Mouse (Mus musculus) cerebellum, adult 11-12 months (tissue): ENCODE data around the gene Atrnl1.
"Not testable (repeated sequence)": the region's sequence is repeated elsewhere in the genome, so short reads cannot be mapped to it uniquely, and the experiment has no call there.

Experiments
- DNase-seq: peaks from one replicate; pipeline ENCODE4 v3.0.0; 2022

Gene Atrnl1

DNA sequence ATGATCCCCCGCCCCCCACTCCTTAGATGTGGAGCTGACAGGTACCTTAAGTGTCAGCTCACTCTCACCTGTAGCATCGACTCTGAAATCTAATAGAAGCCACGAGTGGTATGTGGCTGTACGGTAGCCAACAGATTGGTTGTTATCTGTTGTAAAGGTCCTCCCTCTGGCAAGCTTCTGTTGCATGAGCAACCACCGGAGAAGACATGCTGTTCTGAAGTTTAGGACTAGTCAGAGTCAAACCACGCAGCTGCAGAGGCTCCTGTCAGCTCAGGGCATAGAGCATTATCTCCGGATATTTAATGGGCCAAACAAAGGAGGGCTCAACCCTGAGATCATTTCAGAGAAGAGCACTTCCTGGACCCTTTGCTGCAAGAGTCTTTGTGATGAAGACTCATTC, 222.2 kb downstream of the Atrnl1 start:
- no peak for DNase-seq

DNA sequence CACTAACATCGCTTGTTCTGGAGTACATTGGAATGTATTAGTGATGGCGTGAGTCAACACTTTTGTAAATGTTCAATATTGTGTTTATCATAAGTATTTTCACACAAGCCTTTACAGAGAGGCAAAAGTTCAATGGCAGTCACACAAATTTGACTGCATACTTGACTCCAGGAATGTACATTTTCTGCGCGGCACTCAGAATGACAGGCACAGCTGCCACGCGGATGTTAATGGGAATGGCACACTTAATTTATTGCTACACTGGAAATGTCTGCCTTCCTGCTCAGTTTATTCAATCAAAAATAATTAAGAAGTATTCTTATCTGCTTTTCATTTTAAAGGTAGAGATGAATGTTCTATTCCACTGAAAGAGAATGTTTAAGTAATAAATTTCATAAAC, 227.0 kb downstream of the Atrnl1 start:
- DNase-seq = no peak

DNA sequence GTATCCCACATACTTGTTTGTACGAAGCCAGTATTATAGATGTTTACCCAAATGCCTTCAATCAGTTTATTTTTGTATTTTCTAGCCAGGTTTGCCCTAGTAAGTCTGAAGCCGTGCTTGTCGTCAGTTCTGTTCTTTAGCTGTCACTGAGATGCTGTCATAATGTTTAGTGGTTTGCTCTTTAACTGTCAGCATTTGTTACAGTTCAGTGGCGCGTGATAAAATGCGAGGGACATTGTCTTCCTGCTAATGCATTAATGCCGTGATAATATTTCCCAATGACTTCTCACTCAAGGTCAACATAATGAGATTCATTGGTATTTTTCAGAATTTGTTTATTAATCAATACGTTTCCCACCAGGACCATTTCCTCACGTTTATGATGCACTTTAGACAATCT, 227.7 kb downstream of the Atrnl1 start:
- DNase-seq = no peak

- no peak for DNase-seq
Measured at GRCm38 (mm10) chr19:57849915-57850314, 239.1 kb downstream of the Atrnl1 start.

DNA sequence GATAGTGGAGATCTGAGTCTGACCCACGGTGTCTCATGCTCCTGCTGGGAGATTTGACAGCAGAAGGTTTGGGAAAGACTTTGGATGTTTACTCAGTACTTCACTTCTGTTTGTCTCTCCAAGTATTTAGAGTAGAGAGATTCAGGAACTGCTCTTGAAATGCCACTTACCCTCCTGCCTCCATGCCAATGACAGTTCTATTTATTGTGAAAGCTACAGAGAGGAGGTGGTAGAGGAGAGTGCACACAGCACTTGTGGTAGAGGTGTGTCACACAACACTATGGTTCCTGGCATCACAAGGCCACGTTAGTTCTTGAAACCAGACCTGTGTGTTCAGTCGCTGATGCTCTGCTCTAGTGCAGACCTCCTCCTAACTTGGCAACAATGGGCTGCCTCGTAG, 257.5 kb downstream of the Atrnl1 start:
- DNase-seq = no peak

DNA sequence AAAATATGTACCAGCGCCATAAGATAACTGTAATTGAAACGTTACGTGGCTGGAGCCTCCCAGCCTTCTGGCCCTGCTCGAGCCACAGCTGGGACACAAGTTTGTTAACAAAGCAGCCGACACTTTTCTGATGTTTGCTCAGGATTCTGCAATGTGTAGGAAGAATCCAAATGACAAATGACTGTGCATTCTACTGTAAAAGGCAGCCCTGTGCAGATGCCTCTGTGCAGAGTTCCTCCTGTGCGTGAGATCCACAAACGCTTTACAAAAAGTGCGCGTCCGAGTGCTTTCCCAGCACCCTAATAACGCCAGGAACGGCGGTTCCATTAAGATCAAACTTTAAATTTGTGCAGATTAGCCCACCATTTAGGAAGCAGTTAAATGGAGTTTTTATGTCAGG, 260.0 kb downstream of the Atrnl1 start:
- no peak for DNase-seq

GRCm38 (mm10) chr19:57876057-57876456, 265.2 kb downstream of the Atrnl1 start:
- no peak for DNase-seq

GRCm38 (mm10) chr19:57877343-57877742, 266.5 kb downstream of the Atrnl1 start:
- no peak for DNase-seq

DNA sequence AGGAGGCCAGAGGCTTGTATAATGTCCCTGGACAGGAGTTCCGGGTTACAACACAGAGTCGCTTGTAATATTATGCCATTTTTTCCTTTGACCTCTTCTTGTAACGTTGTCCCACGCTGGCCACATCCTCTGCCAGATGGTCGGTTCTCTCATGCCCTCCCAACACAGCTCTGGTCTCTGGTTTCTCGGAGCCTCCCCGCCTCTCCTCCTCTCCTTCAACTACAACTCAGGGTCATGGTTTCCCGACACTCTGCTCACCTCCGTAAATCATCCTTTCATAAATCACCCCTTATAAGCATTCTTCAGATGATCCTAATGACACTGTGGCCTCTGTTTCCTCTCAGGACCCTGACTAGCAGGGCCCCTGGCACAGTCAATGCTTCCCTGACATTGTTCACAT, 267.7 kb downstream of the Atrnl1 start:
- no peak for DNase-seq

DNA sequence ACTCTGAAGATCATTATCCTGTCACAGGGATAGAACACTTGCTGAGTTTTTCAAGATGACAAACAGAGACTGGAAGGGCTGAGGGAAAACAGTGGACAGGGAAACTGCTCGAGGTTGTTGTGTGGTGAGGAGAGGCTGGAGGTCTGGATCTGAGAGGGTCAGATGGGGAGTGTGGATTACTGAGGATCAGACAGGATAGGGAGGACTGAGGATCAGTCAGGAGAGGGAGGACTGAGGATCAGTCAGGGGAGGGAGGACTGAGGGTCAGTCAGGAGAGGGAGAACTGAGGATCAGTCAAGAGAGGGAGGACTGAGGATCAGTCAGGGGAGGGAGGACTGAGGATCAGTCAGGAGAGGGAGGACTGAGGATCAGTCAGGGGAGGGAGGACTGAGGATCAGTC, 269.0 kb downstream of the Atrnl1 start:
- not testable (repeated sequence) for DNase-seq

GRCm38 (mm10) chr19:57881927-57882326, 271.1 kb downstream of the Atrnl1 start:
- no peak for DNase-seq

DNA sequence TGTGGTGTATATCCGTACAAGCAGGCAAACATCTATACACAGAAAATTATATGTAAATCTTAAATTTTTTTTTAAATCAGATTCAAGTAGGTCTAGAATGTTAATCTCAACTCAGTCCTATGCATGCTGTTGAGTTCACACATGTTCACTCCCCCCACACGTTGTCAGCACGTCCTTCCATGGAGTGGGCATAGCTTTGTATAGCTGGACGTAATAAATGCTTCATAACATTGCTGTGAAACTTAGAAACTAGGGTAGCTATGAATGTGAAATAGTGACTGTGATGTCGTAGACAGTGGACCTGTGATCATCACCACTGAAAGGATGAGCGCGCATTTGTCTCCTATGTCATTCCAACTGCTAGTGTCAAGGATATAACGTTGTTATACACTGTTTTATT, 278.0 kb downstream of the Atrnl1 start:
- no peak for DNase-seq

DNA sequence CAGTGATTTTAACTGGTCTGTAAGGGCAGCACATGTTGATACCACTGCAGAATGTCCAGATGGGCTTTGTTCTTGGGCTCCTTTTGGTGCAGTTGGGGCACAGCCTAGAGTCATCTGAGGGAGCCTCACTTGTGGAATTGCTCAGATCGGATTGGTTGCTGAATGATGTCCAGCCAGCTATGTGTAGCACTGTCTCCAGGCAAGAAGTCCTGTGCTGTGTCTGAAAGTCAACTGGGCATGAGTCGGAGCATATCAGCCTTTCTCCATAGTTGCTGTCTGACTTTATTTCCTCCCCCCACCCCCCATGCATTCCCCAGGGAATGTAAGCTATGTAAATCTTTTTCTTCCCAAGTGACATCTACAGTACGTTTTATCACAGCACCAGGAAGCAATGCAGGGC, 278.9 kb downstream of the Atrnl1 start:
- no peak for DNase-seq

- no peak for DNase-seq
Measured at GRCm38 (mm10) chr19:57890954-57891353, 280.1 kb downstream of the Atrnl1 start.

DNA sequence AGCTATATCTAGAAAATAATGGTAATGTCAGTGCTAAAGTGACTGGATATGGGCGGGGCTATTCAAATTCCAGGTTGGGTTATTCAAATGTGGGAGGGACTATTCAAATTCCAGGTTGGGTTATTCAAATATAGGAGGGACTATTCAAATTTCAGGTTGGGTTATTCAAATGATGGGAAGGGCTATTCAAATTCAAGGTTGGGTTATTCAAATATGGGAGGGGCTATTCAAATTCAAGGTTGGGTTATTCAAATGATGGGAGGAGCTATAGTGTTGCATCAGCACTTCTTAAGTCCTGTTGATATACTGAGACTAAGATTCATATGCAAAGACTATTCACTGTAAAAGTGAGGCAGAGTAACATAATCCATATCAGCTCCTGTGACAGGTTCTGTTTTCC, 283.4 kb downstream of the Atrnl1 start:
- no peak for DNase-seq

DNA sequence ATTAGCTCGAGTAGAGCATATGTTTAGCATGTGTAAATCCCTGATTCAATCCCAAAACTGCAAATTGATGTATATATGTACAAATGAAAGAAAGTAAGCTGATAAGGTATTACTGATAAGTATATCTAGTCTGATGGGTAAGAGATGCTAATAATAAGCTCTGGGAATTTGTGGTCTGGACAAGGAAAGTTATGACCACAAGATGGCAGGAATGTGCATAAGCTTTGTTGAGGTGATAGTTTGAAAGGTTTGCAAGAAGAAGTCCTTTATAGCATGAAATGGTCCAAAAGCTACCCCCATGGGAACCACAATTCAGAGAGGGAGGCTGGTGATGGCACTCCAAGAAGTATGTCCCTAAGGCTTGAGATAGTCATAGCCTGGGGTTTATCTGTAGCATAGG, 289.2 kb downstream of the Atrnl1 start:
- DNase-seq = no peak

DNA sequence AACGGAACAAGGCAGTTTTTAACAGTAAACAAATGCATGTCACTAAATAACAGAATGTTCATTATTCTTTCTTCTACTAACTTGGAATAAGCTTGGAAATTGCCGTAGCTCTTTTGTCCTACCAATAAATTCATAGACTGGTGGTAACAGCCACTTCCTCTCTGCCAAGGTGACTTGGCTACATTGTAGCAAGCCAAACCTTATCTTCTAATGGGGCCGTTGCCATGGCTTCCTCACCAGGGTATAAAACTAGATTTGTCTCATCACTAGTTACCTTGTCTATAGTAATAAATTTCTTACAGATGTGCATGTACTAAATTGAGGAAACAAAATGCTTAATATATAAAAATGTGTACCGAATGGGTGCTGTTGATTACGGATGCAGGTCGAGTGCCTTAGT, 298.6 kb downstream of the Atrnl1 start:
- DNase-seq = no peak

GRCm38 (mm10) chr19:57910650-57911049, 299.8 kb downstream of the Atrnl1 start:
- DNase-seq = no peak

DNA sequence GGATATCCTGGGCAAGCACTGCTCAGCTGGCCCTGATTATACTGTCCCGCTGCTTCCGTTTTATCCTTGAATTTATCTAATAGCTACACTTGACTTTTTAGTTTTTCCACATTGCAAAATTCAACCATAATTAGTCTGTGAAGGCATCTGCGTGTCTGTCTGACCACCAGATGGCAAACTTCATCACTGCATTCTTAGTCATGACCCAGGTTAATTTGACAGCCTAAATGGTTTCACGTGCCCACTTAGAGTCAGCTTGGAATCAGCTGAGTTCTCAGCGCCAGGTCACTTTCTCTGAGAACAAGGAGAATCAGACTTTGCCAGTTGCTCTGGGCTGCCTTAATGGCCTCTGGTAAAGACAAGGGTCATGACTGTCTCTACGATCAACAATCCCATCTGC, 305.5 kb downstream of the Atrnl1 start:
- DNase-seq = no peak

DNA sequence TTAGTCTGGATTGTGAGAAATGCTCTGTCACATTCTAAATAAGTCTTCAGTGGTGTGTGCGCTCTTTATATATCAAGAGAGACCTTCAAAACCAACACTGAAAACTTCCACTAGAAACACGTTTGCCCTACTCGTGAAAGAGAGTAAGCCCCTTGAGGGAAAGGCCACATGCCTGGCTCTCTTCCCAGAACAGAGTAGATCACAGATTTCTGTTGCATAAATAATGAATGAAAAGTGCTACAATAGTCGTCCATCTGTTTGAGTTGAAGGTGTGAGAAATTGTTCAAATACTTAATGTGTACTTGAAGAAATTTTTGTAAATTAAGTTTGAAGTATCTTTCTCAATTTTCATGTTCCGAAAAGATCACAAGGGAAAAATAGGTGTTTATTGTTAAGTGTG, 312.2 kb downstream of the Atrnl1 start:
- DNase-seq = no peak

- no peak for DNase-seq
Measured at GRCm38 (mm10) chr19:57924856-57925255, 314.0 kb downstream of the Atrnl1 start.

DNA sequence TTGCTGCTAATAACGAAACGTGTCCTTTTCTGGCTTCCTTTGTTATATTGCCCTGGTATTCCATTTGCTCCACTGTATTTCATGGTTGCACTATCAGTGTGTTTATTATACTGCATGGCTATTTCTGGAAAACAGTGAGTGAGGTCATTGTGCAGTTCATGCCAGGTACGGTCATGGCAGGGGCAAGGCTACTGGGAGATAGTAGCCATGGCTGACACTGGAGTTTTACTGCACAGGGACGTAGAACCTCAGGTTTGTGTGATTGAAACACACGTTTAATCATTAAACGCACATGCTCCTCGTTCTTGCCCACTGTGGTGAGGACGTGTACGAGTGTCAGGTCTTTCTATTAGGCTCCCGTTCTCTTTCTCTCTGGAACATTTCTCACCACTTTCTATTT, 314.8 kb downstream of the Atrnl1 start:
- DNase-seq = no peak

DNA sequence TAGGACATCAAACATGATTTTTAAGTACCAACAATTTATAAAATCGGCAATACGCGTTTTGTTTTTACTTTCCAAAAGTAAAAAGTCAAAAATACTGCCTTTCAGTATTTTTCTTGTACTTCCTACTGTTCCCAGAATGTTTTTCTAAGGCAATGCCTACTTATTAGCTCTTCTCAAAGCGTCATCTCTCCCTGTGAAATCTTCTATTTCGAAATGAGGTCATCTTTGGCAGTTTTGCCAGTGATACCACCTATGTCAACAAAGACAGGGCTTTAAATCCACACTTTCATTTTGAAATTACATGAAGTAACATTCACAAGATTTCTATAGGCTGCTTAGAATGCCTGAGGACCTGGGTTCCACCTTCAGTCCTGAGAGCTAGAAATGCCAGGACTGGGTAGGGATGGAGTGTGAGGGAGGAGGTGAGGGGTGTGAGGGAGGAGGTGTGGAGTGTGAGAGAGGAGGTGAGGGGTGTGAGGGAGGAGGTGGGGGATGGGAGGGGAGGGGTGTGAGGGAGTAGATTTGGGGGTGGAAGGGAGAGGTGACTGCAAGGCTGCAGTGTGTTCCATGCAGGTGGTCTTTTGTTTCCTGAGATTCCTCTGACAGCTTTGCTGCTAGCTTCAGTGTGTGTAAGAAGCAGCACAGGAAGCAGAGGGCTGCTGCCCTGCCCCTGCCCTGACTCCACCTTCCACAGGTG, 315.5 kb downstream of the Atrnl1 start:
- no peak for DNase-seq

DNA sequence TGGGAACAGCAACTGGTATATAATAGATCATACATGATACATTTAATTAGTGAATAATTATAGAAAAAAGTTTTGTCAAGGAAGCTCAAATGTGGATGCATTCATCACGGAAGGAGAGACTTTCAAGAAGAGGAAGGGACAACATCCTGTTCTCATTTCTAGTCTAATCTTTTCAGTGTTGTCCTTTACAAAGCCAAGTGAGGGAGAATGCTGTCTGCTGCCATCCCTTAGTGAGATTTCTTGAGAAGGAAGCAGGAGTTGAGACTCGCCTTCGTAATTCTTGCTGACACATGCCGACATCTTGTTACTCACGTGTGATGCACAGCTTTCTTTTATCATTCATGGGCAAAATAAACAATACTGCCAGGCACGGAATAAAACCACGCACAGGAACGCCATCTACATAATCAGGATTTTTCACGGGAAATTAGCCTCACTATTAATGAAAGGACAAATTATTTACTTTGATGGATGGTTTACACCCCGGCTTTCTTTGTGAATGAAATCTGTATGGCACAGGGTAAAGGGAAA, 316.2 kb downstream of the Atrnl1 start:
- DNase-seq = no peak
